Mouse (Mus musculus) small intestine, adult 2 months (tissue): ENCODE data around the gene Gm28845. TPM values are rescaled to one million over a fixed set of nuclear protein-coding genes. Genes with fewer than 3 reads are reported as not detected.

Experiments used
- H3K27ac ChIP-seq: fragments of 200-500 bp; 2 replicates; pipeline ENCODE4 v1.5.1; 2012; ENCODE audit warnings: low read depth, low read length, control low read depth, inconsistent platforms; ENCODE audit not compliant: insufficient read depth
- H3K27me3 ChIP-seq: fragments of 200-500 bp; 2 replicates; pipeline ENCODE4 v1.6.1; 2012; ENCODE audit warnings: mild to moderate bottlenecking, moderate library complexity, low read length, inconsistent platforms; ENCODE audit not compliant: control insufficient read depth, insufficient read depth
- H3K36me3 ChIP-seq: fragments of 200-500 bp; 2 replicates; pipeline ENCODE4 v1.6.1; 2012; ENCODE audit warnings: mild to moderate bottlenecking, low read length, control low read depth, inconsistent platforms; ENCODE audit not compliant: control insufficient read depth, insufficient read depth
- H3K4me1 ChIP-seq: fragments of 200-500 bp; 2 replicates; pipeline ENCODE4 v1.6.1; 2012; ENCODE audit warnings: low read length, inconsistent platforms, mixed read lengths; ENCODE audit not compliant: control insufficient read depth, insufficient read depth, insufficient read length
- H3K4me3 ChIP-seq: fragments of 200-500 bp; 2 replicates; pipeline ENCODE4 v1.5.1; 2012; ENCODE audit warnings: low read depth, mild to moderate bottlenecking, control low read depth, inconsistent platforms, low read length, moderate library complexity
- CTCF ChIP-seq: fragments of 200-500 bp; IDR thresholded peaks from 2 replicates; pipeline ENCODE4 v1.5.1; 2012; ENCODE audit warnings: low read depth, mild to moderate bottlenecking, control low read depth, inconsistent platforms, low read length, moderate library complexity, mixed read lengths; ENCODE audit not compliant: insufficient replicate concordance, insufficient read length; ENCODE audit errors: extremely low read depth
- POLR2A ChIP-seq: fragments of 200-500 bp; IDR thresholded peaks from 2 replicates; pipeline ENCODE4 v1.6.1; 2012; ENCODE audit warnings: low read depth, mild to moderate bottlenecking, control low read depth, inconsistent platforms, low read length, moderate library complexity
- WGBS: fragments of 180-500 bp; shearing (Covaris S2); methylation state at CpG from one replicate; pipeline ENCODE4 v1.1.7; 2018; 5-methylcytosine and 5-hydroxymethylcytosine counted together
- polyA plus RNA-seq: library from polyadenylated mRNA; depleted of rRNA; stranded (reverse); fragments of >200 nt; gene quantifications from 2 replicates; pipeline ENCODE4 v1.2.3, GENCODE M21; 2012; rRNA removed

Gm28845 gene
- not detected in 2 replicates for polyA plus RNA-seq

DNA sequence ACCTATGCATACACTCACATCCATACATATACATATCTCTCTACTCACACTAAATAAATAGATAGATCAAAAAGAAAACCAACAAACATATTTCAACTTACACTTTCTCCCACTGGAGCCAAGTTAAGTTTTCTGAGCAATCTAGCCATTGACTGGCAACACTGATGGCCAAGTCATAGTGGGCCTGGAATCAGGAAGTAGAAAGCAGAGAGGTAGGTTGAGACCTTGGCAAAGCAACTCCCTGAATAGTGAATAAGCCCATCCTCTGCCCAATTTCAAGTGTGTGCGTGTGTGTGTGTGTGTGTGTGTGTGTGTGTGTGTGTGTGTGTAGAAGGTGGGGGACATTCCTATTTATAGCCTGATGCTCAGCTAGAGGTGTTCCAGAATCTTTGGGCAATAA is at the start of gene Gm28845:
Gene Gm28845 (minus strand): TSS at position 121 of the 400 bp plus-strand sequence.
- no peak for TF ChIP-seq POLR2A
- no peak for TF ChIP-seq CTCF
- WGBS, result 79% methylated on average over 1 of the region's 1 CpGs
- H3K27ac ChIP-seq, result peak within 1 kb of the TSS; percentile 77
- no peaks in the 10 kb centered on the region for H3K27me3 ChIP-seq
- H3K4me1 ChIP-seq, result peaks cover 21% of the 10 kb centered on the region; the same call in 1 of the 2 replicates
- no peak within 1 kb of the TSS for H3K4me3 ChIP-seq
- no peaks in the 10 kb centered on the region for H3K36me3 ChIP-seq

DNA sequence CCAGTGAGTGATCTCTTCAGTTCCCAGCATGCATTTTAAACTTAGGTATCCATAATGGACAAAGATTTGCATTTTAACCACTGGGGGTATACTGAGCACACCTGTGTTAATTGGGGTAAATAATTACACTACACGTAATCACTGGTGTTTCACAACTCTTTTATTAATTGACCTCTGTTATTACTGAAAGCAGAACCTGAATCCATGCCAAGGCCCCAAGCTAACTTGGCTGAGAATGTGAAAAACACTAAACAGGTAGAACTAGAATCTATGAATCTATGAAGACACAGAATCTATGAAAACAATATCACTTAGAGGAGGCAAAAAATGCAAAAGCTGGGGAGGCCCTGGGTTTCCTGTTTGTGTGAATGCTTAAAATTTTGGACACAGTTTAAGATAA is 48.1 kb upstream of the Gm28845 start:
- Histone ChIP-seq H3K27ac (no peak overlapping the region), H3K36me3 (peaks cover 79% of the 10 kb centered on the region), H3K4me3 (no peak overlapping the region), H3K4me1 (no peaks in the 10 kb centered on the region), H3K27me3 (no peaks in the 10 kb centered on the region)
- 43% methylated on average over 1 of the region's 1 CpGs for WGBS
- no peak for TF ChIP-seq CTCF
- no peak for TF ChIP-seq POLR2A

DNA sequence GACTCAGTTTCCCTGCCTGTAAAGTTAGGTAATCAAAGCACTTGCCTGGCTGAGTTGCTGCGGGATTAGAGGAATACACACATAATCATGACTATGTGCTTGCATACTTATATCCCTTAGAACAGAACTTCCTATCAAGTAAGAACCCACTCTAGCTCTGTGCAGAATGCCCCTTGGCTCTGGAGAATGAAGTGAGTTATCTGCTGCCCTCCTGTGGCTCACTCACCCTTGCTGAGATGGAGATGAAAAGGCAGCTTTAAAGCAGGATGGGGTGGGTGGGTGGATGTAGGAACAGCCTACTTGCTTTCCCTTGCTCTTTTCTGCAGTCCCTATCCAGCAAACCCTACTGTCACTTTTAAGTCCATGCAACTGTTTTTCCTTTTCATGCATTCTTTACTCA is 42.9 kb upstream of the Gm28845 start:
- H3K4me1 ChIP-seq, result no peaks in the 10 kb centered on the region
- 93% methylated on average over 1 of the region's 1 CpGs for WGBS
- no peaks in the 10 kb centered on the region for H3K27me3 ChIP-seq
- H3K4me3 ChIP-seq, result no peak overlapping the region
- peaks cover 76% of the 10 kb centered on the region for H3K36me3 ChIP-seq
- no peak for TF ChIP-seq CTCF
- no peak for TF ChIP-seq POLR2A
- H3K27ac ChIP-seq, result no peak overlapping the region

DNA sequence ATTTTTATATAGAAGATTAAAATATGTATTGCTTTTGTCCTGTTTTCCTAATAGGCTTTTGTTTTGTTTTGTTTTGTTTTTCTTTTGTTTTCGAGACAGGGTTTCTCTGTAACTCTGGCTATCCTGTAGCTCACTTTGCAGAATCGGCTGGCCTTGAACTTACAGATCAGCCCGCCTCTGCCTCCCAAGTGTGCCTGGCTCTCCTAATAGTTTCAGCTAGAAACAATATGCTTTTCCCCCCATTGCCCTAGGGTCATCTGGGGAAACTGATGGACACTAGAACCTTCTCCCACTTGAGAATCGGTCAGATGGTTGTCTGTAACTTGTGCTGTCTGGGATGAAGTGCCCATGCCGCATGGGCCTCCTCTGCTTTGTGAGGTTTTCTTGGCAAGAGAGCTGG is 36.8 kb upstream of the Gm28845 start:
- peaks cover 30% of the 10 kb centered on the region for H3K36me3 ChIP-seq
- no peaks in the 10 kb centered on the region for H3K27me3 ChIP-seq
- peaks cover 8% of the 10 kb centered on the region; the same call in 1 of the 2 replicates for H3K4me1 ChIP-seq
- WGBS, result 93% methylated on average over 5 of the region's 5 CpGs
- no peak for TF ChIP-seq POLR2A
- TF ChIP-seq CTCF, result no peak
- peak overlapping the region; percentile 70; the same call in 1 of the 2 replicates for H3K27ac ChIP-seq
- no peak overlapping the region for H3K4me3 ChIP-seq

DNA sequence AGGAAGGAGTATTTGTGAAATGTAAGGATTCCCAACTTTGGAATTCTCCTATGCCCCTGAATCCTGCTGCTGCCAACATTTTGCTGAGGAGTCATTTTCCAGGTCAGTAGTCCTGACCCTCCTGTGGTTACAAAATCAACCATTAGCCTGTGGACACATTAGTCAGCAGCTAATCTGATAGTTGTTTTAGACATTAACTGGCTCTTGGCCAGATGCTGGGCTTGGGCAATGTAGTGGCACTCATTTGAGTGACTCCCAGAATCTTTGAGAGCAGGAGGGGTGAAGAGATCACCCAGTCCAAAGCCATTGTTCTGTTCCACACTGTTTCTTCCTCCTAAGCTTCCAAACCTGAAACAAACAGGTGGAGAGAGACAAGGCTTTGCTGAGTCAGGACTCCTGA is 35.5 kb upstream of the Gm28845 start:
- peaks cover 17% of the 10 kb centered on the region for H3K36me3 ChIP-seq
- H3K27me3 ChIP-seq, result no peaks in the 10 kb centered on the region
- H3K27ac ChIP-seq, result peak overlapping the region; percentile 87; the same call in 1 of the 2 replicates
- H3K4me1 ChIP-seq, result peaks cover 8% of the 10 kb centered on the region; the same call in 1 of the 2 replicates
- TF ChIP-seq POLR2A, result no peak
- TF ChIP-seq CTCF, result no peak
- no peak overlapping the region for H3K4me3 ChIP-seq

DNA sequence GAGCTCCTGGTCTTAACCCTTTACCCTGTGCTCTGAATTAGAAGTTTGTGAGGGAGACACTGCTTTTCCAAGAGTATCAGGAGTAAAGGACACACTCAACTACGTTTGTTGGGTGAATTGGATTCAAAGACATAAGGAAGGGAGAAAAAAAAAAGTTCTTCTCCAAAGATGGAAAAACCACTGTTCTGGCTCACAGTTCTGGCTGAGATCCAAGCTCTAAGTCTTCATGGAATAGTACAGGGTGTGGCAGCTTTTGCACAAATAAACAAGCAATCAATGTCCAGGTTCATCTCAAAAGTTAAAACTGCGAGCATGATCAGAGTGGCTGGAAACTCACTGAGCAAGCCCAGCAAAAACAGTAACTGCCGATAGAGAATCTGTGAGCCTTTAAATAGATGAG is 28.6 kb upstream of the Gm28845 start:
- Histone ChIP-seq H3K4me3 (no peak overlapping the region), H3K36me3 (no peaks in the 10 kb centered on the region), H3K27me3 (no peaks in the 10 kb centered on the region), H3K27ac (no peak overlapping the region), H3K4me1 (peaks cover 7% of the 10 kb centered on the region; the same call in 1 of the 2 replicates)
- no peak for TF ChIP-seq POLR2A
- WGBS, result 45% methylated on average over 3 of the region's 3 CpGs

DNA sequence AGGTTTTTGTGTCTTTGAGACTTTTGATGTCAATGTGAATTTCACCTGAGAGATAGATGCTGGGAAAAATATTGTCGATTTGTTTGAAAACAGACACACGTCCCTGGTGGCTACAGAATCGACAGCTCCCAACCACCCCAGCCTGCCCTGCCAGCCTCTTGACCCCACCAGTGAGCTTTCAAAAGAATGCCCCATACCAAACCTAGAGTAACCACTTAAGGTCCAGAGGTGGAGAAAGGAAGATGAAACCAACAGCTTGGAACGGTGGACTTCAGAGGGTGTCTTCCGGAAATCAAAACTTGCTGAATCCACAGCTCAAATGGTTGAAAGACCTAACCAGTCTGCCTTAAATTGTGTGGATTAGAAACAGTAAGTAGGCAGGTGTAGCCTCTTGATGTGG is 28.0 kb upstream of the Gm28845 start:
- TF ChIP-seq CTCF (no peak), POLR2A (no peak)
- WGBS, result 93% methylated on average over 5 of the region's 5 CpGs
- no peaks in the 10 kb centered on the region for H3K27me3 ChIP-seq
- H3K36me3 ChIP-seq, result no peaks in the 10 kb centered on the region
- H3K27ac ChIP-seq, result no peak overlapping the region
- H3K4me3 ChIP-seq, result no peak overlapping the region
- peaks cover 7% of the 10 kb centered on the region; the same call in 1 of the 2 replicates for H3K4me1 ChIP-seq

DNA sequence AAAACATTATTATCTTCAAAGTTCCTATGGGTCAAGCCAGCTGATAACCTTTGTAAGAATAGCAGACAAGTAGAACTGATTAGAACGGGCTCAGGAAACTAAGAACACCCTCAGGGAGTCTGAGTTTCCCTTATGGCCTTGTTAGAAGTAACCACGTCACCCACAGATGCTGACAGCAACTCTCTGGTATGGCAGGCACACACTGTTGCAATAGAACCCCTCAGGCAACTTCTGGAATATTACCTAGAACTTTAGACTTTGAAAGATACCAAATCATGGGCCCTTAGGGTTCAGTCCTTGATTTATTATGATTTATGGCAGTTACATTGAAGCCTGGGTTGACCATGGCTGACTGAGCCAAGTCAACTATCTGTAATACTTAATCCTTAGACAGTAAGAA is 27.2 kb upstream of the Gm28845 start:
- Histone ChIP-seq H3K4me3 (no peak overlapping the region), H3K27ac (peak overlapping the region; percentile 51; the same call in 1 of the 2 replicates), H3K36me3 (no peaks in the 10 kb centered on the region), H3K4me1 (peaks cover 7% of the 10 kb centered on the region; the same call in 1 of the 2 replicates), H3K27me3 (no peaks in the 10 kb centered on the region)
- TF ChIP-seq POLR2A, result no peak
- TF ChIP-seq CTCF, result no peak
- 19% methylated on average over 2 of the region's 2 CpGs for WGBS
